Mouse (Mus musculus): ENCODE results near the gene Schip1.
A peak's percentile ranks its signal among the peaks of the same experiment; 100 is the strongest.

Gene Schip1

GRCm38 (mm10) chr3:68632714-68633113, 568.1 kb downstream of the Schip1 start:
- DNase-seq, result no peak

GRCm38 (mm10) chr3:68633577-68633976, 569.0 kb downstream of the Schip1 start:
- no peak for DNase-seq

GRCm38 (mm10) chr3:68637960-68638359, 573.4 kb downstream of the Schip1 start:
- DNase-seq, result no peak

GRCm38 (mm10) chr3:68638703-68639102, 574.1 kb downstream of the Schip1 start:
- no peak for DNase-seq

GRCm38 (mm10) chr3:68642935-68643334, 578.3 kb downstream of the Schip1 start:
- DNase-seq, result no peak

- DNase-seq, result peak in 1 of 2 experiments; percentile 49
Measured at GRCm38 (mm10) chr3:68646387-68647130, 582.0 kb downstream of the Schip1 start.

- DNase-seq, result no peak
Measured at GRCm38 (mm10) chr3:68647282-68647681, 582.7 kb downstream of the Schip1 start.

- DNase-seq, result no peak
Measured at GRCm38 (mm10) chr3:68650251-68650650, 585.6 kb downstream of the Schip1 start.

- no peak for DNase-seq
Measured at GRCm38 (mm10) chr3:68656607-68657352, 592.2 kb downstream of the Schip1 start.

- DNase-seq, result no peak
Measured at GRCm38 (mm10) chr3:68657589-68658245, 593.1 kb downstream of the Schip1 start.

- DNase-seq, result no peak
Measured at GRCm38 (mm10) chr3:68659996-68660395, 595.4 kb downstream of the Schip1 start.

GRCm38 (mm10) chr3:68660538-68660937, 595.9 kb downstream of the Schip1 start:
- no peak for DNase-seq

GRCm38 (mm10) chr3:68662386-68662785, 597.8 kb downstream of the Schip1 start:
- no peak for DNase-seq

GRCm38 (mm10) chr3:68664337-68664736, 599.7 kb downstream of the Schip1 start:
- DNase-seq, result no peak

GRCm38 (mm10) chr3:68666377-68666776, 601.8 kb downstream of the Schip1 start:
- no peak for DNase-seq

- no peak for DNase-seq
Measured at GRCm38 (mm10) chr3:68667852-68668251, 603.2 kb downstream of the Schip1 start.

- no peak for DNase-seq
Measured at GRCm38 (mm10) chr3:68669418-68669974, 604.9 kb downstream of the Schip1 start.

GRCm38 (mm10) chr3:68674721-68675120, 610.1 kb downstream of the Schip1 start:
- no peak for DNase-seq

- no peak for DNase-seq
Measured at GRCm38 (mm10) chr3:68675216-68675835, 610.7 kb downstream of the Schip1 start.

Measured in lung, postnatal 4 days (tissue).